Mouse (Mus musculus): ENCODE data around the gene Gpr183.

The Gpr183 gene

DNA sequence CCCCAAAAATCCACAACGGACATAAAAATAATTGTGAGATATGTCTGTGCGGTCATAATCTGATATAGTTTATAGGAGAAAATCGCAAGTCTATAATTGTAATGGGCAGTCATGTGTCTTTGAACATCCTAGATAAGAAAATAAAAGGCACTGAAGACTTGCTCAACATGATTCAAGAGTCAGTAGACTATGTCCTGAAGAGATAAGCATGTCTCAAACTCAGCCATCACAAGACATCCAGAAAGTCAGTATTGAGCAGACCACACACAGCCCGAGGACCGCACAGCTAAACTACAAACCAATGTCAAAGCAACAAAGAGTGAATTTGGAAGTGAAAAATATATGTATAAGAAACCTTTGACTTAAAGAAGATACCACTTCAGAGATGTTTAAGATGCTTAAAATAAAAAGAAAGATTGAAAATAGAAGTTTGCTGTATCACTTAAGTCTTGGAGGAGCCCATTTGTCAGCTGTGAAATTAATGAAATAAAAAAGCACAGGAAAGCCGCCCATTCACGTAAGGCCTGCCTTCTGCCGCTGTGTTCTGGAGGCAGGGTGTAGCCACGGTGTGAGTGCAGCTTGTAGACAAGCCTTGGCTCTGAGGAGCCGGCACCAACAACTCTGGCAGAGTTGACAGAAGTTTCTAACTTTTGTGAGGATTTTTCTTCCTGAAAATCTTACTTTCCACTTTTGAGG lies 7.7 kb downstream of the Gpr183 start:
- DNase-seq (ENCODE audit: low read depth), result no peak

DNA sequence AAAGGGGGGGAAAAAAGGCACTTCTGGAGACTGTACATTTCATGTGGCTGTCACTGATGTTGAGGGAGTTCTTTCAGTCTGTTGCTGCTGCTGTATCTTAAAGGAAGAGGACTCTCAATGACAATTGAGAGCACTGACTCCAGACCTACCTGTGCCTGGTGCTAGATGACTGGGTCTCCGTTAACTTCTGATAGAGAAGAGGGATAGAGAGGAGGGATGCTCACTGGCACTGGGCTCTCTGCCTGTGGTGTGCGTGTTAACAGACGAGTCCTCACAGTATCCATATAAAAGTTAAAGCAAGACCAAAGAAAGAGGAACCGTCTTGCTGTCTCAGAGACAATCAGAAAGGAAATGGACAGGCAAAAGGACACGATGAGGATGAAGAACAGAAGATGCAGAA lies 8.7 kb downstream of the Gpr183 start:
- no peak for DNase-seq (ENCODE audit: low read depth)

DNA sequence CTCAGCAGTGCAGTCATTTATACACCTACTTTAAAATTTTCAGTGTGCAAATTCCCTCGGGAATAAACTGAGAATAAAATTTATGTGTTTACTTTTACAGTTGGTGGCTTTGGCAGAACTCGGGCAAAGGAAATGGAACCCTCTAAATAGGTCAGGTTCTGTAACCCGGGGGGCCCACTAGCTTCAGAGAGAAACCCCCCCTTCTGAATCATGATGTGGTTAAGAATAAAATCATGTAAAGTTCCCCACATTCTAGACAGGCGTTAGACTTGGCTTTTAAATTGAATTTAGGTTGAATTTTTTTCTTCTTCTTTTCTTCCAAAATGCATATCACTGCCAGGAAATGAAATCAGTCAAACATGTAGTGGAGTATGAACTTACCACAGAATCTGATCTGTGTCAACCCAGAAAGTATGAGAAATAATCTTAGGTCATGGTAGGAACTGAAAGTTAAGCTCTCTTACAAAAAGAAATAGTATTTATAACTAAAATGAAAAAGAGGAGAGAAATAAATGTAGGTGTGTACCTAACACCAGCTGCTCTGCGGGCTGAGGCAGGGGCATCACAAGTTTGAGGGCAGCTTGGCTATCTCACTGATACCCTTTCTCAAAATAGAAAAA lies 9.7 kb downstream of the Gpr183 start:
- no peak for DNase-seq (ENCODE audit: low read depth)

DNA sequence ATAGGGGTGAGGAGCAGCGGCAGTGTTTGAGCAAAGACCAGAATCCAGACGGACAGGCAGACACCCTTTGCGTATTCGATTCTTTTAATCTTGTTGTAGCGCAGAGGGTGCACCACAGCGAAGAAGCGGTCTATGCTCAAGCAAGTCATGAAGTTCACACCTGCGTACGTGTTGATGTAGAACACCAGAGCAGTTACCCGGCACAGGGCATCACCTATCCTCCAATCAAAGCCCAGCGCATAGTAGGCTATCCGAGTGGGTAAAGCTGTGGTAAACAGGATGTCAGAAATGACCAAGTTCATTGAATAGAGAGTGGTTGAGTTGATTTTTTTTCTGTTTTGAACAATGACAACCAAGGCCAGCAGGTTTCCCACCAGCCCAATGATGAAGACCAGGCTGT lies 10.4 kb downstream of the Gpr183 start:
- DNase-seq (ENCODE audit: low read depth), result no peak

DNA sequence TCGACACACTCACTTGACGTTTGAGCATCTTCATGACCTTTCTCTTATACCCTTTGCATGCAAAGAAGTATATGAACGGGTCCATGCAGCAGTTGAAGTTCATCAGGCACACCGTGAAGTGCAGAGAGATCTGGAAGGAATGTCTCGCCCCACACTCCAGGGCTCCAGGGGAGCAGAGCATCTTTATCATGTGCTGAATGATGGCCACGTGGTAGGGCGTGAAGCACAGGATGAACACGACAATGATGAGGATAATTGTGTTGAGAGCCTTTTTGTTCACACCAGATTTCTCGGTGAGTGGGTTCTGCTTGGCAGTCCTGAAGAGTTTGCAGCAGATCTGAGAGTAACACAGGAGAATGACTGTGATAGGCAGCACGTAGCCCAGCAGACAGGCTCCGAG lies 10.9 kb downstream of the Gpr183 start:
- no peak for DNase-seq (ENCODE audit: low read depth)

DNA sequence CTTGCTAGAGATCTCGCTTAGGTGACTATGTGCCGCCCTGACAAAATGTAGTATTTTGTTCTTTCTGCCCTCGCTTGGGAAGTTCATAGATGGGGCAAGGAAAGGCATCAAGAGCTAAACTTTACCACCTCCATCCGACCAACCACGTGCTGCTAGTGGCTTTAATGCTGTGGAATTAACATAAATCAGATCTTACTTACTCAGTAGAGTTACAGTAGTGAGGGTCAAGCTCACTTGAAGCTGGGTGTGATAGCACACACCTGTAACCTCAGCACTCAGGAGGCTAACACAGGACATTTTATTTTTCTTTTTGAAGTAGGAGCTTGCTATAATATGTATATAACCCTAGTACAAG lies 13.0 kb downstream of the Gpr183 start:
- no peak for DNase-seq (ENCODE audit: low read depth)

DNA sequence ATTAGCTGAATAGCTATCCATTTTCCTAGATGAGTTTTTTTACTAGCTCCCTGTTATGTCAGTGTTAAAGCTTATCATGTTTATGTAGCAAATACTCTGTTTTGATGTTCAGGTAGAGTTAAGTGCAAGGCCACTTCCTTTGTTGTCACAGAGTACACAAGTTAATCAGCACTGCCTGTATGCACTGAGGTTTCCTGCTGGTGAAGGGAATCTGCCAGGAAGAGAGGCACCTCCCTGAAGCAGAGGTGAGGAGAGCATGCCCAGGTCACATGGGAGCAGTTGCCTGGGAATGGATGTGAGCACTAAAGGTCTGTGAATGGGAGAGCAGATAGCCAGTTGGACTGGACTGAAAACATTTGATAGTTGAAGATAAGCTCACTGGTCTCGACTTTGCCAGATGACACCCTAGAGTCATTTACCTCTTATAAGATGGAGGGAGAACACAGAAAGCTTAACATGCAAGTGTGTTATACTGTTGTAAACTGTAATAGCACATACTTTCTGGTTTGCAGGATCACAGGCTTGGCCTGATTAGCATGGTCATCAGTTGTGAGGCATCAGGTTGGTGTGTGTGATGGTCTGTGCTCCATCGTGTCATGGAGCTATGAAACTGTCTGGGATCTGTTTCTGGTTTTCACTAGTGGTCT lies 13.5 kb downstream of the Gpr183 start:
- no peak for DNase-seq (ENCODE audit: low read depth)

DNA sequence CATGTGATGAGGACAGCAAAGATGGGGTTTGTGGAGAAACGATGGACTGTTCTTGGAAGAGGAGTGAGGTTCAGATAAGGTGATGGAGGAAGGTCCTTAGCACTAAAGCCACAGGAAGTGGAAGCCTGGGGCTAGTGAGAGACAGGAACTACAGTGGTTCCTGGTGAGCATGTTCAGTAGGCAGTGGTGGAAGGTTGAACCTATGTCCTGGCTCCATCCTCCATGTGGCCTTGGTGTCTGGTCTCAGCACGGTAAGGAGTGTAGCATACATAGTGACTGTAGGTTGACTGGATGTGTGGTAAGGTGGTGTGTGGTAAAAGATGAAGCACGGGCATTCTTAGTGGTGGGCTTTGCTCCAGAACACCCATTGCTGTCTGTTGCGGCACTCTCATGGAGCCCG lies 15.1 kb downstream of the Gpr183 start:
- DNase-seq (ENCODE audit: low read depth), result no peak

DNA sequence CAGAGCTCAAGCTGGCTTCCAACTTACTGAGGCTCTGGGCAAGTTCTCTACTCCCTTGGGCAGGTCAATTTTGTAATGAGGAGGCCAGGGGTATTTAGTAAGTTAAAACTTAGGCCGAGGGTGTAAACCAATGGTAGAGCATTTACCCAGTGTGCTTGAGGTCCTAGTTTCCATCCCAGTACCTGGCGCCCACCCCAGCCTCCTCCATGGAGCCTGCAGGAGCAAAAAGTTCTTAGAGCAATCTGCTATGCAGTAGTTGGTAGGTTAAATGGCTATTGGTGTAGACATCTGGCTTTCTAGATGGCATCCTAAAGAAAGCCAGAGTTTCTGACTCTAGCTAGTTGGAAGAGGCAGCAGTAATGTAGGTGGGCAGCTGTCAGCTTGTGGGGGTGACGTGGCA lies 15.6 kb downstream of the Gpr183 start:
- DNase-seq (ENCODE audit: low read depth), result no peak

DNA sequence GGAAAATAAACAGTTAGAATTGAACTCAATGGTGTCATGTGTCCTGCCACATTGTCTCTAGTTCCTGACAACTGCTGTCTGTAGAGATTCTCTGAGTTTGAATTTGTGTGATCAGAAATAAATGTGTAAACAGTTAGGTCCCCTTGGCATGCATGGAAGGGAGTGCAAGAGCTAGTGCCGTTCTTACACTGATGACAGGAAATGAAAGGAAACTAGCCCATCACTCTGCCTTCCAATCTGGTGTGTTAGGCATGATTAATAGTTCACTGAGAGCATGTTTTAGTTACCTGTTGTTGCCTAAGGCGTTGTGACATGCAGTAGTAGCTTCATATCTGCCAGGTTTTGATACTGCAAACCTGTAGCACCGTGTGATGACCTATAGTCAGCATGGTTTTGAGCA lies 17.0 kb downstream of the Gpr183 start:
- no peak for DNase-seq (ENCODE audit: low read depth)

DNA sequence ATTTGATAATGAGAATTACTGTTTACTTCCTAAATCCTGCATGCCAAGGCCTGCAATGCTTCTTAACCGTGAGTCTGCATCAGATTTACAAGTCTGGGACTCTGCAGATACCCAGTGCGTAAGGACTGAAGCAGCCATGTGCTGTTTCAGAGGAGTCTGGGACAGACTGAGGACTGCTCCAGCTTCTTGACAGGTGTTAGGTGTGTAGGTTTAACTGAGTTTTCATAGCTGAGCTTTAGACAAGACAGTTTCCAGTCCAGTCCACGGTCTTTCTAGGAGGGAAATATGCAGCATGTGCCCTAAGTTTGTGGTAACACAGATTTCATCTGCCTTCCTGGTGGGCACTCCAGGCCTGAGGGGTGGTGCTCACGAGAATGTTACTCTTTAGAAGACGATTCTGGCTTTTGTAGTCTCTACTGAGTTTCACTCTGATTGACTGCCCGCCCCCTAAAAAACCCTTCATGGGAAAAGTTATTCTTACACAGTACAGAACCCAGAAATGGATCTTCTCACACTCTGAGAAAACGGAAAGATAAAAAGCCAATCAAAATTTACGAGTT lies 17.7 kb downstream of the Gpr183 start:
- DNase-seq (ENCODE audit: low read depth), result no peak

DNA sequence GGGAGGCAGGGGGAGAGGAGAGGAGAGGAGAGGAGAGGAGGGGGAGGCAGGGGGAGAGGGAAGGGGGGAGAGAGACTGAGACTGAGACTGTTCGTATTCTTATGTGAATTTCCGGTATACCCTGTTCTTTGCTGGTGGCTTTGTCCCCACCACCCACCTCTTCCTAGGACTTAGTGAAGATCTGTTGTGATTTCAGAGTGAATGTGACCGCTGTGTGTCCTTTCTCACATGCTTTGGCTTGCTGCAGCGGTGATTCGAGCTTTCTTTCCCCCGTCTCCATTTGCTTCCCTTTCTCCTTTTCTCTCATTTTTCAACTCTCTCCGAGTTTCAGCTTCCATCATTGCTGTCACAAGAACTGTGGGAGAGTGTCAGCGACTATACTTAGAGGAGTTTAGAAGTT lies 18.3 kb downstream of the Gpr183 start:
- no peak for DNase-seq (ENCODE audit: low read depth)

DNA sequence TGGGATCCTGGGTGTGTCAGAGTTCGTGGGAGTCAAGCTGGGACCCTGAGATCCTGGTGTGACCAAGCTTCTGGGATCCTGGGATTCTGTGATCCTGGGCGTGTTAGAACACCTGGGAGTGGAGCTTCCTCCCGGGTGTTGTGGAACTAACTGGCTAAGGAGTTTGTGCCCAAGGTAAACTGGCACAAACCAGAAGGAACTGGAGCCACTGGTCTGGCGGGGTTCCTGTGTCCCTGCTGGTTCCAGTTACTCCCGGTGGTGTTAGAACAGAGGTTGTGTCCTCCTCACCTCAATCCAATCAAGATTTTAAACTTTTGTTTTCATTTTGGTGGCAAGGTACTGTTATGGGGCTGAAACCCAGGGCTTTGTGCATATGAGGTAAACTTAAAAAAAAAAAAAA lies 18.9 kb downstream of the Gpr183 start:
- DNase-seq (ENCODE audit: low read depth), result no peak

DNA sequence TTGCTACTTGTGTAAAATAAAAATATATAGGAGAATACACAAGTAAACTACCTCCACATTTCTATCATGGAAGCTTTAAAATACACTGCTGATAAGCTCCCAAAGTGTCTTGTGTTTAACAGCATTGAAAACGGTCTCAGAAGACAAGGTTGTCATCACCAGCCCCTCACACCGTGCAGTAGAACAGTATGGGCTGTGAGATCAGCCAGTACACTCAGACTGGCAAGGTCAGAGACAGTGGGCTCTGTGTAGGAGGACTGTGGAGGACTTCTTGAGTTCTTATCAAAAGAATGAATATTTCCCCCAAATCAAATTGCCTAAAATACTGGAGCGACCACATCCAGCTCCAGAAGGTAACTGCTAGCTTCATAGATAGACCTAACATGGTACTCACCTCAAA lies 25.4 kb downstream of the Gpr183 start:
- no peak for DNase-seq (ENCODE audit: low read depth)

DNA sequence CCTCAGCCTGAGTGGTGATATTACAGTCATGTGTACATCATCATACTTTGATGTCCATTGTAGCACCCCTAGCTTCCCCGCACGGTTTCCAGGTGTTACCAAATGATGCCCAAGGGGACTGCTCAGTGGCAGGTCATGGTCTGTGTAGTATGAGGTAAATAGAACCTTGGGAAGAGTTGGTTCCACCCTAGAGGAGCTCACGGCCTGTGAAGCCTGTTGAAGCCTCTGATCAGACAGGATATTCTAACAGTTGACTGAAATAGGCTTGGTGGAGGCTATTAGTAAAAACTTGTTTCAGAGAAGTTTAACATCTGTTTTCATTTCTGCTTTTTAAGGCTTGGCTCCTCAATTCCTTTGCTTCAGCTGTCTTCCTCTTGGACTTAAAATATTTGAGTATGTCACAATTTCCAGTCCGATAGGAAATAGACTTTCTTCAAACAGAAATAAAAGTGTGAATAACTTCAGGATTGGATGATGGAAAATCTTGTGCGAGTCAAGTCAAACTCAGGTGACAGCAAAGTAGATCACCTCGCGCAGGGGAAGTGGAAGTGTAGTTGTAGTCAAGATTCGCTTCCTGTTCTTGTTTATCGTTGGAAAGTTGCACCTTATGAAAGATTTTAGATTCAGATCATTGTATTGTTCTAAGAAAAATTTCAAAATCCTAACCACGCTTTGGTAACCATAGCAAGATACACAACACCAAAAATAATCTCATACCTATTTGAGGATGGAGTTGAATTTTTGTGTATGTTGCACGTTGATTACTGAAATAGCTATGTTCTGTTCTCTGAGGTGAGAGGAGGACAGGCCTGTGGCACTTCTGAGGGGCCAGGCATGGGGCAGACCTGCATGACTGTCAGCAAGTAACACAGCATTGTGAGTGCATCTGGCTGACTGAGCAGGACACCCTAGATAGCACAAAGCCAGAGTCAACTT lies 26.5 kb downstream of the Gpr183 start:
- no peak for DNase-seq (ENCODE audit: low read depth)

DNA sequence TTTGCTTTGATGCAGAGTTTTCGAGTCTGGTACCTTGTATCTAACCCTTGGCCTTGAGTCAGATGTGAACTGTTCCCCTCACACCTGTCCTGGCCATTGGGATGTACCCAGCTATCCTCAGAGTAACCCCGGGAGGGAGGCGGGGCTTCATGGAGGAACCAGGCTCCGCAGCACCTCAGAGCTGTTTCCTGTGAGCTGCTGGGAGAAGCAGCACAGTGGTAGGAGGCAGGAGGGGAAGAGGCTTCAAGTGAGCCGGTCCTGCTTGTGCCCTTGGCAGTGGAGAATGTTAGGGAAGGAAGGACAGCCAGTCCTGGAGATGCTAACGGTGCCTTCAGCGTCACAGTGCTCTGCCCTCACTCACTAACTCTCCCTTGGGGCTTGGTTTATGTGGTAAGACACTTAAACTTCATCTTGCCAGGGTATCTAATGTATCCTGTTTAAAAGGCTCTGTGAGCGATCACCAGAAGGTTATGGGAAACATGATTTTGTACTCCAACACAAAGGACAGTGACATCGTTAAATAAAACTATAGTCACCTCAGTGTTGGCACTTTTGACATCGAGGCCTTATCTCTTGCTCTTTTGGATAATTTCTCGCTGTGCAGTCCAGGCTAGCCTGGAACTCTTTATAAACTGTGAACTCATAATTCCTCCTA lies 27.3 kb downstream of the Gpr183 start:
- no peak for DNase-seq (ENCODE audit: low read depth)

DNA sequence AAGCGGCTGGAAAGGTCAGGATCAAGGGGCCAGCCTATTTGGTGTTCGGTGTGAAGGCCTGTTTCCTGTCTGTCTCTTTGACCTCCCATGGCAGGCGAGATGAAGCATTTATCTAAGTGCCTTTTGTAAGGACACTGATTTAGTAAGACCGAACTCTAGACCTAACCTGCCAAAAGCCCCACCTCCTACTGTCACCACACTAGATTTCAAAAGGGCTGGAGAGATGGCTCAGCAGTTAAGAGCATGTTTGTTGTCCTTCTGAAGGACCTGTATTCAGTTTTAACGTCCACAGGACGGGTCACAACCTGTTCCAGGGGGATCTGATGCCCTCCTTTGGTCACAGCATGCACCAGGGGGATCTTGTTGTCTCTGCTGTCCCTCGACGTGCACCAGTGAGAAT lies 28.1 kb downstream of the Gpr183 start:
- DNase-seq (ENCODE audit: low read depth), result no peak

DNA sequence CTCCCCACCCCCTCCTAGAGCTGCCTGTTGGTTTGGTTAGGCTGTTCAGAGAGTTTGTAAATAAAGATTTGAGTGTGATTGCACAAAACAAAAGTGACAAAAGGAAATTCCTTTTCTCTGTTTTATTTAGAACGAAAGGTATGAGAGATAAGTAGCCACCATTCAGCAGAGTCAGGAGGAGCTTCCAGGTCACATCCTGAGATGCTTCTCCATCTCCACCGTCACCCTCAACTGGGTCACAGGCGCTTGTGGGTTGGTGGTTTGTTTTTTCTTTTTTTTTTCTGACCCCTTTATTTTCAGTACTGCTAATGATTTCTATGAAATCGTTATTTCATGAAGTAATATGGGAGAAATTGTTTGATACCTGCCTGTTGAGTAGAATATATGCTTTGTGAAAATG lies 28.6 kb downstream of the Gpr183 start:
- DNase-seq (ENCODE audit: low read depth), result no peak

DNA sequence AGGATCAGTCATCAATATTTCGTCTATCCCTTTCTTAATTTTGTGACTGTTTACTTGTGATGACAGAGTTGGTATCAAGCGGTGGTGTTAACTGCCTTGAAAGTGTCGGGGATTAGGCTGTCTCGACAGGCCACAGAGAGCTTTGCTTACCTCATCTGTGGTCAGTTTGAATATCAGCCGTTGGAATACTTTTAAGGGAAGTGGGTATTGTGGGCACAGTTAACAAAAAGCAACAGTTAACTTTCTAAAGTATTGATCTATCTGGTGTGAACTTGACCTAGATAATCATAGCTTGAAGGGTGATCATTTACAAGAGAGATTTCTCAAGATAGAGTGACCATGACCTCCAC lies 30.4 kb downstream of the Gpr183 start:
- DNase-seq (ENCODE audit: low read depth), result no peak

DNA sequence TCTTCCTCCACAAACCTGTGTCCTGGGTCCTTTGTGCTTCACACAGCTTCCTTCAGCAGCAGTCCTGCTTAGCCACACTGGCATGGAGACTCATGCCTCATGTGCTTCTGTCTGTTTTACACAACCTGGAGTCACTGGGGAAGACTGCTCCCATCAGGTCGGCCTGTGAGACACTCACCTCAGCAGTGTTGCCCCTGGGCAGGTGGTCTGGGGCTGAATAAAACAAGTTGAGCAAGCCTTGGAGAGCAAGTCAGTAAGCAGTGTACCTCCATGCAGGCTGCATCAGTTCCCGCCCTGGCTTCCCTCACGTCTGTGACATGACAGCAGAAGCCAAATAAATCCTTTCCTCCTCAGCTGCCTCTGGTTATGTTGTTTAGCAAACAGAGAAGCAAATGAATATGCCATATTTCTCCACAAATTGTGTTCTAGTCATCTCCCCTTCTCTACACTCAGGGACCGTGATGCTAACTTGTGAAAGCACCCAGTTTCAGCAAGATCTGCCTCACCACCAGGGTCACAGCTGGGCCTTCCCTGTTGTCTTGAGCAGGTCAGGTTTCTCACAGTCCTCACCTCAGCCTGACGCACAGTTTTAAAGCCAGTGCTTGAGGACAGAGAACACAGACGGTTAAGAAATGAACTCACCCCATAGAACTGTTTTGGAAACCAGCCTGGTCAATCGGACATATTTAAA lies 30.9 kb downstream of the Gpr183 start:
- DNase-seq (ENCODE audit: low read depth), result no peak

DNA sequence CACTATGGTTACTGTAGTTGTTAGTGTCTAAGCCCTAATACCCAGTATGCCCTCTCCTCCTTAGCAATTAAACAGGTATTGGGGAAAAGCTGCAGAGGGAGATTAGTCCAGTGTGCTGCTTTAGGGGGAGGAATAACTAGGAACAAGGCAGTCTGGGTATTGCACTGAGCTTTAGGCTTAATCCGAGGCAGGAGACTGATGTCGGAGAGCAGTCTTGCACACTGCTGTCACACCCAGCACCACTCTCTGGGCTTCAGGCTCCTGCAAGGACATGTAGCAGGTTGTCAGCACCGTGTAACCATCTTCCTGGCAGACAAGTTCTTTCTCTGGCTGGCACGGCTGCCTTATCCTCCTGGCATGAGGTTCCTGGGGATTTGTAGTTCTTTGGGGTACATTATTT lies 32.8 kb downstream of the Gpr183 start:
- no peak for DNase-seq (ENCODE audit: low read depth)
